Mouse (Mus musculus) brain, embryonic 18.5 days (tissue): ENCODE data around the gene Ermp1.

Source experiments
- DNase-seq: peaks from one replicate; pipeline ENCODE4 v3.0.0-alpha.2; 2012; ENCODE audit warnings: low read depth, low spot score

Gene Ermp1

DNA sequence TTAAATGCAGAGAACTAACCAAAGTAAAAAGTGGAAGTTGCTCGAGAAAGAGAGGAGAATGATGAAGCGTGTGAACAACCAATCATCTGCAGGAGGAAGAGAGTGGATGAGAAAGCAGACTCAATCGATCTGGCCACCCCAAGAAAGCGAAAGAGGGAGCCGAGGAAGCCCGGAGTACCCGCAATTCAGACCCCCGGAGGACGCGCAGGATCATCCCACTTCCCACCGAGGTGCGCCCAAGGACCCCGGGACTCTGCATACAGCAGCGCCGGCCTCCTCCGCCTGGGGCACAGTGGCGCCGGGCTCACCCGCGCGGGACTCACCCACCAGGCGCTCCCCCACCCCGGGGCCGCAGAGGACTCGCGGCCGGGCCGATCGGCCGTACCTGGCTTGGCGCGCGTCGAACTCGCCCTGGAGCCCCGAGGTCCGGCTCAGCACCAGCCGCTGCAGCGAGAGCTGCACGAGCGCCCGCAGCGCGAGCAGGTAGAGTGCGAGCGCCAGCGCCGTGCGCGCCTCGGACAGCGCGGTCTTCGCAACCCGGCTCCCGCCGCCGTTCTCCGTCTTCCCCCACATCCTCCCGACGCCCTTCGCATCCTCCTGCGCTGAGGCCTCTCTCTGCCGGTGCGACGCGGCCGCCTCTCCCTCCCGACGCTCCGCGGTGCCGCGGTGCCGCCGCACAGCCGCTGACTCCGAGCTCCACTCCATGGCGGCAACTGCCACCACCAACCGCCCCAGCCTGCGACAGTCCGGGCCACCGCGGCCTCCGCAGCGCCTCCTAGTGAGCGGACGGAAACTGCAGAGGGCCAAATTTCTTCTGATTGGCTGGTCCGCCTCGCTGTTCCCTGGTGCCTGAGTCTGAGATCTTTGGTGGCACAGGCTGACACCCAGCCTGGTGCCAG, at the start of gene Ermp1:
Gene Ermp1 (minus strand): TSS at position 765 of the 899 bp plus-strand sequence.
- peak; percentile 76 for DNase-seq

DNA sequence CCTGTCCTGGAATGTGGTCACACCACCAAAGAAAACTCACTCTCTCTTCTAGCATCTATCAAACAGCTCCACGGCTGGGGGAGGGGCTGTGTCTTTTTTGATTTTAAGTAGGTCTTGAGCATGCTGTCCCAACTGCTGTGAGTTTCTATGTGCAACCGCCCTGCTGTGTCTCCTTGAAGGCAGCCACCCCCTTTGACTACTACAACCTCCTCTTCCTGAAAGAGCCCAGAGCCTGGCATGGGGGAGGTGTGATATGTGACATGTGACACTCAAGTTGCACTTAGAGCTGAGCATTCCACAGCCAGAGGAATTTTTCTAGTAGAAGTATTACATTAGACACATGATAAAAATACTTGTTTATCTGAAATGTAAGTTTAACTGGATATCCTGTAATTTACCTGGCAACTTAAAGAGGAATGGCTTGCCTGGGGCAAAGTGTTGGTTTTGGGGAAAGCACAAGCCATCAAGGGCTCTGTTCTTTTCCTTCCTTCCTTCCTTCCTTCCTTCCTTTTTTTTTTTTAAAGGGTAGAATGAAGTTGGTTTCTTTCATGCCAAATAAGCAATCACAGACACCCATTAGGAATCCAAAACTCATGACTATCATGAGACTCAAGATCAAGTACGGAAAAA, 49.1 kb upstream of the Ermp1 start, which contains the start of gene Mlana:
Gene Mlana (plus strand): TSS at position 580 of the 630 bp plus-strand sequence.
- DNase-seq = no peak

DNA sequence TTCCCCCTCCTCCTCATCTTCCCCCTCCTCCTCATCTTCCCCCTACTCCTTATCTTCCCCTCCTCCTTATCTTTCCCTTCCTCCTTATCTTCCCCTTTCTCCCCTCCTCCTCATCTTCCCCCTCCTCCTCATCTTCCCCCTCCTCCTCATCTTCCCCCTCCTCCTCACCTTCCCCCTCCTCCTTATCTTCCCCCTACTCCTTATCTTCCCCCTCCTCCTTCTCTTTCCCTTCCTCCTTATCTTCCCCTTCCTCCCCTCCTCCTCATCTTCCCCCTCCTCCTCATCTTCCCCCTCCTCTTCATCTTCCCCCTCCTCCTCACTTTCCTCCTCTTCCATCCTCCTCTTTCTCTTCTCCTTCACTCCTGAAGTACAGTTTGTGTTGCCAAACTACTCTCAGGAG, 48.6 kb upstream of the Ermp1 start:
- no peak for DNase-seq

DNA sequence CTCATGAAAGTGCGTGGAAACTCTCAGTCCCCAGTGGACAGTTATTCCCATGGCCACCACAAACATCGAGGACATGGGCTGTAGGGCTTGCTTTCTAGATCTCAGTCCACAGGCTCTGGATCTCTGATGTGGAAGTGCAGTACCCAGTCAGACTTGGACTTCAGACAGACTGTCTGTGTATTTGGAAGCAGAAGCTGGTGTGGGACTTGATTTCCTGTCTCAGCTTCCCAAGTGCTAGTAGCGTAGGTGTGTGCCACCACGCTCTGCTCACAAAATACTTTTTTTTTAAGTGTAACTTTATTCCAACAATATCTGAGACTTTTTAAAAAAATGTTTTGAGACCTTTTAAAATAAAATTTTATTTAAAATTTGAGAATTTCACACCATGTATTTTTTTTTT, 48.1 kb upstream of the Ermp1 start:
- DNase-seq = no peak

DNA sequence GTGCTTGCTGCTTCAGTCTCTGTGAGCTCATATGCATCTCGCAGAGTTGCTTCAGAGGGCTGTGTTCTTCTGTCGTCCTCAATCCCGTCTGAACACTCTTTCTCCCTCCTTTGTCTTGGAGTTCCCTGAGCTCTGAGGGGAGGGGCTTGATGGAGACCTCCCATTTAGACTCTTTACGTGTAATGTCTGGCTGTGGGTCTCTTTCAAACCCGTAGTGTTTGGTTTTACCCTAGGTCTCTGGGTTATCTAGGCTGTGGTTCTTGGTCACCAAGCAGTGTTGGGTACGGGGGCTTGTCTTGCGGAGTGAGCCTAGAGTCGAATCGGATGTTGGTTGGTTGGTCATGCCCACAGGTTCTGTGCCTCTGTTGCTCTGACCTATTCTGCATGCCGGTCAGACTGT, 46.9 kb upstream of the Ermp1 start:
- no peak for DNase-seq

DNA sequence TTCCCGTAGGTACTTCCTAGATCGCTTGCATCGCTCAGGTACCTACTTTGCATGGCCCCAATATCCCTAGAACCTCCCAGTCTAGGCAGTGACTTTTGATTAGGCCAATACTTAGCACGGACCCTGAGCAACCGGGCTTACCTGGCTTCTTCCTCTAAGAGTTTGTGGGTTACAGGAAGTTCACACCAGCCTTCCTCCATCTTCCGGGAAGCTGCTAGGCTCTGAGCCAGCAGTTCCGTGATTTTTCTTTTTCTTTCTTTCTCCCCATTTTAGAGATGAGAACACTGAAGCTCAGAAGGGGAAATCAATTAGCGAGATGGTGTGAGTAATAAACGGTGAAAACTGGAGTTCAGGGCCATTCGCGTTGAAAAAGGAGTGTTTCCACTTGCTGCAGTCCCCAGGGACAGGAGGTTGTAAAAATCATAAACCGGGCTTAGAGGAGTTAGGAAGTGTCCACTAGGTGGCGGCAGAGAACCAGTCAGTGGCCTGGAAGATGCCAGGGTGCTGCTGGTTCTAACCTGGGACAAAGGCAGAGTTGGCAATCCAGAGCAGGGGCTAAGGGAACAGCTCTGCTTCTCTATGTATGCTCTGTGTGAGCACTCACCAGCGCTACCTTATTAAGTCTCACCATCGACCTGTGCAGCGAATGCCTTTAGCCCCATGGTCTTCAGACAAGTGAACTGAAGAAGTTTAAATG, 35.8 kb upstream of the Ermp1 start:
- DNase-seq = peak; percentile 34

DNA sequence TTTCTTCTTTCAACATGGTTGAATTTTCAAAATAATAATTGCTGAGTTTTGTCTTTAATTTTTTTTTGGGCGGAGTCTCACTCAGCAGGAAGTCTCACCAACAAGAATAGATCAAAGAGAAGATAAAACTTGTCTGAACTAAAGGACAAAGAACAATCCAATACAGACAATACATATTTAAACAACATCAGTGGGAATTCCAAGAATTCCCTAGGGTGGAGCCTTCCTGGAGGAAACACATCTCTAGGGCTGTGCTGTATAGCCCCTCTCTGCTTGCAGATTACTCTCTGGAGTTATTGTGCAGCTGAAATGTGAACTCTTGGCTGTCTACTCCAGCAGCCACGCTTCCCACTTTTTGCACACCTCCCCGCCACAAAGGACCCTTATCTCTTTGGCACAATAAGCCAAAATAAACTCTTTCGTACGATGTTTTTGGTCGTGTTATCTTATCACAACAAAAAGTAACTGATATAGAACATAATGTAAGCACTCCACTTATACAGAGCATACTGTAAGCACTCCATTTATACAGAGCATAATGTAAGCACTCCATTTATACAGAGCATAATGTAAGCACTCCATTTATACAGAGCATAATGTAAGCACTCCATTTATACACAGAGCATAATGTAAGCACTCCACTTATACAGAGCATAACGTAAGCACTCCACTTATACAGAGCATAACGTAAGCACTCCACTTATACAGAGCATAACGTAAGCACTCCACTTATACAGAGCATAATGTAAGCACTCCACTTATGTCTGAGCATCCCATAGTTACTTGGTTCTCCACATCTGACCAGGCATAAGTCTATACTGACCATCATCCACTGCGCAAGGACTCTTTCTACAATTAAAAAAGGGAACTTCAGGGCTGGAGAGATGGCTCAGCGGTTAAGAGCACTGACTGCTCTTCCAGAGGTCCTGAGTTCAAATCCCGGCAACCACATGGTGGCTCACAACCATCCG, 32.3 kb upstream of the Ermp1 start:
- DNase-seq = no peak

DNA sequence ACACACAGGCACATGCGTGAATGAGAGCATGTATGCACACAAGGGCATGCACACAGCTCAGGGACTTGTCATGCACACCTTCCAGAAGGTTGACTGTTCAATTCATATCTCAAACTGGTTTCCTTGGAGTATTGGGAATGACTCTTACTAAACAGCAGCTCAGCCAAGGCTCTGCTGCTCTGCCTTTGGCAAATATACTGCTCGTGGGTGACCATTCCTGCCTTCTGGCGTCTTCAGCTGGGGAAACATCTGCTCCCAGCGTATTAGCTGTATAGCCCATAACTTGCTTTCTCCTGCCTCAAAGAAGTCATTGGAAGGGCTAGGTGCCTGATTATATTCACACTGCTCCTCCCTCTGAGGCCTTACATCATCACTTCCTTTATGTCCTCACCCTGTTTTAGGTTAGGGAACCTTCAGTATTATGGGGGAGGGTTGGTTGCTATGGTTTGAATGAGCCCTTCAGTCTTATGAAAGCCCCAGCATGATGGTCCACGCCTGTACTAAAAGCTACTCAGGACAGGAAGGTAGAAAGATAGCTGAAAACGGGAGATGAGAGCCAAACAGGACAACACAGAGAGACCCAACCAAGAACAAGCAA, 30.1 kb upstream of the Ermp1 start:
- no peak for DNase-seq

DNA sequence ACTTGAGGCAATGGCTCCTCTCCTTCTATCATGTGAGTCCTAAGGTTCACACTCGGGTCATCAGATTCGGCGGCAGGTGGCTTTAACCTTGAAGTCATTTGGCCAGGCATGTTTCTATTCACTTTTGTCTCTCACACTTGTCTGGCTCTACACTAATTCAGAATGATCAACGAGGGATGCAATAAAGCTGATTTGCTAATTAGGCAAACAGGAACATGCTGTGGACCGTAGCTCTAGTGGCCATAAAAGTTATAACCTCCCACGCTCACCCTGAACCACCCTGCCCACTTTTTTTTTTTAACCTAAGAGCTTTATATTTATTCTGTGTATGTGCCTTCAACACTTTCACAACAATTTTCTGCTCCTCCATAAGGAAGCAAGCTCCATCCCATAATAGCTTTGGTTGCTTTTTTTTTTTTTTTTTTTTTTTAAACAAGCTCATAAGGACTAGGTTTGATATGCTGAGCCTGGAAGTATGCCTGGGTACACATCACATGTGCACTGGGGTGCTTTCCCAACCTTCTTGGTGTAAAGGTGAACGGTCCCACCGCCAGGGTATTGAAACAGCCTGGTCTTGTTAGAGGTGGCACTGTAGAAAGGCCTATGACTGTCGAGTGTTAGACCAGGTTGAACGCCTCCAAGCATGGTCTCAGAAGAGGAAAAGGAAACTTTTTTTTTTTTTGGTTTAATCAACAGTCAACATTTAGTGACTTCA, 28.4 kb upstream of the Ermp1 start:
- DNase-seq = no peak

DNA sequence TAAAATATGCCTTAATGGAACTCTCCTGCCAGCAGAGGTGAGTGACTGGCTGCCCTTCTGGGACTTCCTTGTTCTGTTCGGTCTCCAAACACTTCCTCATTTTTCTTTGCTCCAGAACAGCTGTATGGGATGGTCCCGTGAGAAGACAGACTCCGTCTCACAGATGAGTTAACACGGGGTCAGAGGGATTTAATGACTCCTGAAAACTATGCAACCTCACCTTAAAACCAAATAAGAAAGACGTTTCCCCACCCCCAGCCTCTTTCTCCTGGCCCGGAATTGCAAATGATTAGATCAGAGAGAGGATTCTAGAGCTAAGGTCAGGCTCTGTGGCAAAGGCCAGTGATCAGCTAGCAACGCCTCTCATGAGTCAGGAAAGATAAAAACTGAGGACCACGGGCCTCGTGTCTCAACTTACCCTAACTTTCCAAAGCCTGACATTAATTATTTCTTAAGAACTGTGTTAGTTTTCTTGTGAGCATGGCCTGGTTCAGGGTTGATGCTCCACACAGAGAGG, 27.4 kb upstream of the Ermp1 start:
- DNase-seq = no peak

DNA sequence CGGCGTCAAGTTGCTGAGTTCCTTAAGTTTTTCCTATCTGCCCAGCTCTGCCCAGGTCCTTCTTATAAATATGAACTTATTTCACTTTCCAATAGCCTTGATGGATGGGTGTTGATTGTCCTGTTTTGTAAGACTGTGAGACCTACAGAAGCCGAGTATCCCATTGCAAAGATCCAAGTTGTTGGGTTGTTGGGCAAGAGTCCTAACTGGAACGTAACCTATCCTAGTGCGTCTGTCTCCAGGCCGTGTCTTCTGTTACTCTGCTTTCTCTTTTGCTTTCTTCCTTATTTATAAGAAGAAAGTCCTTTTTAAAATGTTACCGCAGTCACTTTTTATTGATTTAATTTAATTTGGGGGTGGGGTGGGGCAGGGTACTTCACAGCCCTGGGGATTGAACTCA, 26.7 kb upstream of the Ermp1 start:
- no peak for DNase-seq

DNA sequence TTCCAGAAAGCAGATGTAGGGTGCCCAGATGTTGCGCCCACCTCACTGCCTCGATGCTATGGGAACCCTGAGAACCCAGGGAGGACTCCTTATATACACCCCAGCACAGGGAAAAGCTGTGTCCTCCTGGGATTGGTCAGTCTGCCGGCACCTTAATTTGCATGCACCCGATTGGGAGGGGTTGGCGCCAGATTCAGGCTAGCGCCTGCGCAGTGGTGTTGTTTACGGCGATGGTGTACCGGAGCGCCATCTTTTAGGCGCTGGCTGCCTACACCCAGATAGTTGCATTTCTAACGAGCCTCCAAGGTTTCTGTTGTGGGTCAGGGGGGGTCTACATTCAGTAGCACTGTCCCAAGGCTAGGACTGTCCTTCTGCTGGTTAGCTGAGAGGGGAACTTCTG, 24.4 kb upstream of the Ermp1 start:
- no peak for DNase-seq

DNA sequence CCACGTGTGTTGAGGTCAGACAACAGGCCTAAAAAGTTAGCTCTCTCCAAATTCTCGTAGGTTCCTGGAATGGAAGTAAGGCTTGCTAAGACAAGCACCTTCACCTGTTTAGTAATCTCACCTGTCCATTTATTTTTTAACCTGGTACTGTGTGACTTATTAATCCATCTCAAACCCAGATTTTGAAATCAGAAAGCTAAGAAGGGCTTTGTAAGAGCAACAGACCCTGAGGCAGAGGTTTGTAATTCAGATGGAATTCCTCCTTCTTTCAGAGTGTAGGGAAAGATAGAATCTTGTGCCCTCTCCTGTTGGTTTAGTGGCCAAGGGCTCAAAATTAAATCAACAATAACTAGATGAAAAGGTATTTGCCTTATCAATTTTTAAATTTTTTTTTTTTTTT, 22.9 kb upstream of the Ermp1 start:
- no peak for DNase-seq

DNA sequence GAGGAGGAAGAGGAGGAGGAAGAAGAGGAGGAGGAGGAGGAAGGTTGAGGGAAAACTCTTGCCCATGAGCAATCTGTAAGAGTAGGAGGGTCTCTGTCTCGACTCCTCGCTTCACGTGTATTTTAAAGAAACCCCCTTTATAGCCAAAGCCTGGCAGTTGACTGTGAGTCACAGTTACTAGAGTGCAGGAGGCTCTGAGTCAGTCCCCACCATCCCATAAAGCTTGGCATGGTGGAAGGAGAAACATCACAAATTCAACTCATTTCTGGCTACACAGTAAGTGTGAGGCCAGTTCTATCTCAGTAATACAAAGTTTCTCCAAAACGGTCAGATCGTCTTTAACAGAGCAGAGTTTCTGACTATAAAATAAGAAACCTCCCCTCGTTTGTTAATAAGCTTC, 22.0 kb upstream of the Ermp1 start:
- DNase-seq = no peak

DNA sequence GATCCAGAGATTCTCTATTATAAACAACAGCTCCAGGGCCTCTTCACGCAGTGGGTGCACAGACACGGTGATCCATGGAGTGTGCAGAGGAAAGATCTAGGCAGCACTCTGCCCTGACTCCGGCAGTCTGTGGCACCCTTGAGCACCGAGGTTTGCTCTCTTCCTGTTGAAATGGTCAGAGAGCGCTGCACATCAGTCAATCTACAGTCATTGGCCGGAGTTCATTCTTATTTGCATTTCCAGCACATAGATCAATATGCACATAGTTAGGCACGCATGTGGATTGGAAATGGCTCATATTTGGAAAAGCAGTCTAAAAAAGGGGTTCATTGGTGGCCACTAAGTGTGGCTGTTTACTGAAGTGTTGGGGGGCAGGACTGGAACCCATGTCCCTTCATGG, 19.9 kb upstream of the Ermp1 start:
- DNase-seq = no peak

DNA sequence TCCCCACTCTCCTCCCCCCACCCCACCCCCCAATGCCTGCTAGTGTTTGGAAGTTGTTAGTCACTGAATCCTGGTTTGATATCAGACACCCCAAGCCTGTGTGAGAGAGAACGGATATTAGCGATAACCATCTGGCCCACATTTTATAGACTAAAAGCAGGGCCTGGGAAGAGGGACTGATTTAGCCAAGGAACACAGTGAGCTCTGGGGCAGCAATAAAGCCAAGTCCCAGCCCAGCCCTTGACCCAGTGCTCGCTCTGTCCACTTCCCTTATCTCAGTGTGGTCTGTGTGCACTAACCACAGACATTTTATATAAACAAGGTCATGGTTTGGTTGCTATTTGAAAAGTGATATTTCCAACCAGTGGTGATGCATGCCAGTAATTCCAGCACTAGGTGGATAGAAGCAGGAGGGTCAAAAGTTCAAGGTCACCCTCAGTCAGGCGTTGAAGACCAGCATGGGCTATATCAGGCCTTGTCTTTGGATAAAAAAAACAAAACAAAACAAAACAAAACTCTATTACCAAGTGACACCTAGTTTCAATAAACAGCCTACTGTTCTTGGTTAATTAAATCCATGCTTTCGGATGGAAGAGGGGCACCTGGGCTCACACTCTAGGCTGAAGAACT, 18.9 kb upstream of the Ermp1 start:
- DNase-seq = no peak

DNA sequence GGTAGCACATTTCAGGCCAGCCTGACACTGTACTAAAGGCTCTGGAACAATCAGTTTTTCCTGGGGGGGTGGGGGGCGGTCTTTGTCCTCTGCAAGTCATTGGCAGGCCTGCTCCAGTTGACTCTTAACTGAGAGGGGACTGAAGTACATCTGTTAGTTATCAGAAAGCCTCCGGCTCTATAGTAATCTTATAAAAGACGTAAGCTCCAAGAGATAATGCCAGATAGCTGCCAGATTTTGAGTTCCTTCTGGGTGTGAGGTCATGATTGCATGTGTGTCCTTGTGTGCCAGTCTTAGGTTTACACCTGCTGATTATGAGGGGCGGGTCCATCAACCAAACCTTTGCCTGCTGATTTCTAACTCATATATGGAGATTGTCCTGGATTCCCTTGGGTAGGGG, 17.9 kb upstream of the Ermp1 start:
- no peak for DNase-seq

DNA sequence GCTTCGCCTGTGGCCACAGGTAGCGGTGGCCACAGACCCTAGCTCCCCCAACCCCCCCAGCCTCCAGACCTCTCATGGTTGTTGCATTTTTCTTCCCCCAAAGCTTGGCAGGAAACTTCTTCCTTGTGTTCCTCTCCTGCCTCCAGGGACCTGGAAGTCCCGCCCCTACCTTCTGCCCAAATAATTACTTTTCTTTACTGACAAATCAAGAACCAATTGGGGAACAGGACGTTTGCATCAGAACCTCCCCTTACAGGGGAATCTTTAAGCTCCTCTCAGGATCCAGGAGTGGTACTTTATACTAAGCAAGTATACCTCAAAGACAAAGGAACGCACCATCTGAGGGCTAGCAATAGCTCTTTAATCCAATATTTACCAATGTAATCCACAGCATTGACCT, 16.7 kb upstream of the Ermp1 start:
- no peak for DNase-seq

DNA sequence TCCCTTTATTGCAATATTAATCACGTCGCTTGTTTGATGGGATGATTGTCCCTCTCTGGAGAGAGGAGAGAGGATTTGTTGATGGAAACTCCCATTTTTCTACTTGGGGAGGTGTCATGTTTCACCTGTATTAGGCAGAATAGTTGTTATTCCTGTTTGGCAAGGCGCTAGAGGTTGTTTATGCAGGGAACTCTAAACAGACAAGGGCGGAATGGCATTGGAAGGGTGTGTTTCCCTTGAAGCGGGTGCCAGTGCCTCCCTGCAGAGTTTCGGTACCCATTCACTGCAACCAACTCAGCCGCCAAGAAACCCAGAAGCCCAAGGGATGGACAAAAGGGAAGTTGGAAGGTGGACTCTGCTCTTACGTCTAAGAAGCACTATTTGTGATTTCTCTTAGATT, 15.6 kb upstream of the Ermp1 start:
- DNase-seq = no peak
